Mouse (Mus musculus) c-Kit-positive CD71-positive TER-119-negative erythroid progenitor cells, embryonic 14.5 days (primary cell): ENCODE measurements around the gene Fkbp8.

Experiments used
- DNase-seq: peaks from one replicate; pipeline ENCODE4 v3.0.0-alpha.2; 2013; ENCODE audit warnings: low read depth

Fkbp8 gene

GRCm38 (mm10) chr8:70529299-70529698 is 1.8 kb downstream of the Fkbp8 start:
- no peak for DNase-seq

GRCm38 (mm10) chr8:70529741-70530161 is 2.2 kb downstream of the Fkbp8 start:
- DNase-seq: no peak

GRCm38 (mm10) chr8:70530314-70530713 is 2.8 kb downstream of the Fkbp8 start:
- no peak for DNase-seq

GRCm38 (mm10) chr8:70534281-70534680 is 6.8 kb downstream of the Fkbp8 start:
- no peak for DNase-seq

GRCm38 (mm10) chr8:70535221-70535620 is 7.7 kb downstream of the Fkbp8 start:
- DNase-seq: no peak

- no peak for DNase-seq
Measured at GRCm38 (mm10) chr8:70535701-70536100, 8.2 kb downstream of the Fkbp8 start.

- DNase-seq: no peak
Measured at GRCm38 (mm10) chr8:70538024-70538579, 10.6 kb downstream of the Fkbp8 start.

GRCm38 (mm10) chr8:70538633-70539076 is 11.1 kb downstream of the Fkbp8 start:
- DNase-seq: peak; percentile 99

GRCm38 (mm10) chr8:70539077-70539813 is 11.7 kb downstream of the Fkbp8 start, which contains the start of gene Ell:
Gene Ell (plus strand): TSS chr8:70539457.
- peak; percentile 100 for DNase-seq

GRCm38 (mm10) chr8:70540013-70540506 is 12.5 kb downstream of the Fkbp8 start:
- no peak for DNase-seq

GRCm38 (mm10) chr8:70540507-70541071 is 13.1 kb downstream of the Fkbp8 start:
- no peak for DNase-seq

GRCm38 (mm10) chr8:70541081-70541480 is 13.6 kb downstream of the Fkbp8 start:
- DNase-seq: no peak

GRCm38 (mm10) chr8:70544200-70544687 is 16.7 kb downstream of the Fkbp8 start:
- no peak for DNase-seq

- no peak for DNase-seq
Measured at GRCm38 (mm10) chr8:70546412-70546811, 18.9 kb downstream of the Fkbp8 start.

- DNase-seq: no peak
Measured at GRCm38 (mm10) chr8:70547762-70548161, 20.2 kb downstream of the Fkbp8 start.

GRCm38 (mm10) chr8:70549412-70550184 is 22.1 kb downstream of the Fkbp8 start:
- no peak for DNase-seq

GRCm38 (mm10) chr8:70551558-70552161 is 24.1 kb downstream of the Fkbp8 start:
- no peak for DNase-seq

GRCm38 (mm10) chr8:70552836-70553235 is 25.3 kb downstream of the Fkbp8 start:
- DNase-seq: no peak

GRCm38 (mm10) chr8:70553740-70554139 is 26.2 kb downstream of the Fkbp8 start:
- no peak for DNase-seq

GRCm38 (mm10) chr8:70555079-70555747 is 27.7 kb downstream of the Fkbp8 start:
- DNase-seq: no peak

- DNase-seq: no peak
Measured at GRCm38 (mm10) chr8:70558334-70558733, 30.8 kb downstream of the Fkbp8 start.
